Mouse (Mus musculus) kidney, adult 9 months (tissue): Measurements from ENCODE around the gene Atp1b1.

ENCODE experiments used
- DNase-seq: peaks from one replicate; pipeline ENCODE4 v3.0.0; 2022

Atp1b1 gene

DNA sequence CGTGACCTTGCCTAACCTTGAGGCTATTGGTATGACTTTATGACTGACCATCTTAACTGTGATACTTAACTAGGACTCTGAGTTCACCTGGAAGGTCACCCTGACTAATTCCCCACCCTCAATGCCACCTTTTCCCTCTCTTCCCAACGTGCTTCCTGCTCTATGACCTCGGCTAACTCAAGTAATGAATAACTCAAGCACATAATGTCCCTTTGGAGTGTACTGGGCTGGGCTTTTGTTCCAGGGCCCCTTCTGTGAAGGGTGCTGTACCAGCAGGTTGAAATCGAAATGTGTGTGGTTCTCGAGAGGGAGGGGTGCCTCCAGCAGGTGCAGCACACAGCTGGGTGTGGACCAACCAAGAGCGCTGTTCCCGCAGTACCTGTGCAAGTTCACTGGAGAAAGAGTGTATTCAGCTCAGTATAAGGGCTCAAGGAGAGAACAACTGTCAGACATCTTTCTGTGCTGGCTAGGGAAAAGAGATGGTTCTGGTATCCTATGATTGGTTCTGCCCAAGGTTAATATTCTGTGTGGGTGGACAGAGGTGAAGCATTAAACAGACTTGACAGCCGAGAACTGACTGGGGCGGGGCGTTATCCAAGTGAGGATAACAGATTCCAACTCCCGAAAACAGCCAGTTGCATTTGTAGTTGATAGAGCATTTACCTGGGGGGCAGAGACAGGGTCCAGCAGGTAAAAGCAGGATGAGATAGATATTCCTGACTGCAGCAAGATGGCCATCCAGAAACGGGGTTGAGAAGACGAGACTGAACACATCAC, 3.0 kb upstream of the Atp1b1 start:
- peak; percentile 97 for DNase-seq

DNA sequence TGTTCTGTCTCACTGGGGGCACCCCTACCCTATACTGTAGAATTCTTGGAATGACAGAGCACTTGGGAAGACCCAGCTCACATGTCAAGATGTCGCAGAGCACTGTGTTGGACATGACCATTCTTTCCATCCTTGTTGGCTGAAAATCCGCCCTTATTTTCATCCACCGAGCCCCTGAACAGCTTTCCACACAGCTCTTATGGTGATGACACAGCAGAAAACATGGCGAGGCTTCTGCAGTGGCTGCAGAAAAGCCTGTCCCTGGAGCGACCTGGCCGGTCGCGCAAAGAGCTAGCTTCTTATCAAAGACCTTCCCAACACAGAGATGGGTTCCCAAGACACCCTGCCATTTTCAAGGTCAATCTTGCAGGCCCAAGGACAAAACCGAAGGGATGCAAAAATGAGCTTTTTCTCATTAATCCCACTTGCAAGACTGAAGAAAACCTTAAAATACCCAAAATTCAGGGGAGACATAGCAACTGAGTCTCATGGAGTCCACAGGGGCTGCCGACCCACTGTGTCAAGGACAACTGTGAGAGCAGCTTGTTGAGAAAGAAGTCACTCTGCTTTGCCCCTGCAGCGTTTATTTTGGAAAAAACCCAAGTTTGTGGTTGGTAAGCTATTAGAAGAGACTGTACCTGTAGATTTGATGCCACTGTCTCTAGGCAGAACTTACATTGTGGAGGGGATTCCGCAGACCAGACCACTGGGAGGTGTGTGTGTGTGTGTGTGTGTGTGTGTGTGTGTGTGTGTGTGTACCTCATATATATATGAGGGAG, 1.2 kb upstream of the Atp1b1 start:
- peak; percentile 78 for DNase-seq

DNA sequence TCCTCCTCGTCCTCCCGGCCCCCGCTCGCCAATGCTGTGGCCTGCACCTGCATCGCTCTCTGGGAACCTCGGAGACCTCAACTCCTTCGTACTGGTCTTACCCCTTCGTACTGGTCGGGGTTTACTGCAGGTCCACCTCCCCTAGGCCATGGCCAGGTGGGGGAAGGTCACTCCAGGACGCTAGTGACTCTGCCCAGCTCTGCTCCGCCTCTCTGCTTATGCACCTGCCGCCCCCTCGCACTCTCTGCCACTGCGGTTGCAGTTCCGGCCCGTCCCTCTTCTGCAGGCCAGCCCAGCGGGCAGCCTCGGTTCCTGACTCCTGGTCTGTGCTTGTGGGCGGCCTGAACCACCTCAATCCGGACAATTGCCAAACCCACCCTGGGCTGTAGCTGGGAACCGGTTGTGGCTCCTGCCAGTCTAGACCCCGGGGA, 481 bp upstream of the Atp1b1 start:
- DNase-seq, result peak; percentile 97

DNA sequence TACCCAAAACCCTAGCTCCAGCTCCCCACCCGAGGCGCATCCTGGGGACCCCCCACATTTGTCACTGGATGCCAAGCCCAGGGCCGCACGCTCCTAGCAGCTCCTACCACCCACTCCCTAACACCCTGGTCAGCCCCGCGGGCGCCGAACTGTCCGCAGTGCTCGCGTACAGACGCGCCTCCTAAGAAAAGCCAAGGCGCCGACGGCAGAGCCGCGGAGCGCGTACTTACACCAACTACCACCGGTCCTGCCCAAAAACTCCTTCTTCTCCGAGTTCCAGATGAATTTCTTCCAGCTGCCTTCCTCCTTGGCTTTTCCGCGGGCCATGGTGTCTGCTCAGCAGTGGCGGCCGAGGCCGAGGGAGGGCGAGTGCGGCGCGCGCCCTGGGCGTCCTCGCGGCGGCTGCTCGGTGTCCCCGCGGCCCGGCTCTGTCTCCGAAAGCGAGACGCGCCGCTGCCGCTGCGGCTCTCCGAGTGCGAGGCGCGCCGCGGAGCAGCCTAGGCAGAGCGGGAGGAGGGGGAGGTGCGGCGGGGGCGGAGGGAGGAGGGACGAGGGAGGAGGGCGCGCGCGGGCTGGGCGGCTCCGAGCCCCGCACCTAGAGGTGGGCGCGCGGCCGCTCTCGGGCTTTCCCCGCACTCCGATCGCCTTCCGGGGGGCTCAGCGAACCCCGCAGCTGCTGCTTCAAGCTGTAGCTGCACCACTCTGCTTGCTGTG, 467 bp downstream of the Atp1b1 start:
- peak; percentile 25 for DNase-seq

DNA sequence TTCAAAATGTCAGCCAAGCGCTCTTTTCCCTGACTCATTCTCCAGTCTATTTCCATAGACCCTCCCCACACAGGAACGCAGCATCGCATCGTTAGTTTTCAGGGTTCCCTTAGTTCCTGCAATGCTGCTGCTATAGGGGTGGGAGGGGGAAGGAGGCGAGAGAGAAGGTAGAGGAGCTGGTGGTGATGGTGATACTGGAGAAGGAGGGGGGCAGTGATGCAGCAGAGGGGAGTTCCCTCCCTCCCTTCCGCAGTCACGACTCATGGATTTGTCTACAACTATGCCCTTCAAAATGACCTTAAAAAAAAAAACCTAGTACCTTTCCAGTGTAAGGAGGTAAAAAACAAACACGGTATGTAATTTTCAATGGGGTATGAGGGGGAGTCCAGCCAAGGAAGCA, 1.4 kb downstream of the Atp1b1 start:
- DNase-seq, result no peak

DNA sequence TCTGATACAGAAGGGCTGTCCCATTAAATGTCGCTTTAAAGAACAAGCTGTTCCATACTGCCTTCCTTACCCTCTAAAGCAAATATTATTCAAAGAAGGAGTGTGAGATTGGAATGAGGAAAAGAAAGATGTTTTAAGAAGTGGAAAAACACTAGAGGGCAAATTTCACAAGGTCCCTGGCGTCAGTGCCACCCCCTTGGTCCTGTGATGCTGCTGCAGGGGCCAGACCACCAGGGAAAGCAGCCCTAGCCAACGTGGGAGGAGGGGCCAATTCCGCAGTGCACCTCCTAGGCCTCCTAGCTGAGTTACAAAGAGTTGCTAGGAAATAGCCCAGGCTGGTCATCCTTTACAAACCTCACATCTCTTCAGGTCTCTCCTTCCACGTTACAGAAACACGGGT, 2.1 kb downstream of the Atp1b1 start:
- DNase-seq, result peak; percentile 55

DNA sequence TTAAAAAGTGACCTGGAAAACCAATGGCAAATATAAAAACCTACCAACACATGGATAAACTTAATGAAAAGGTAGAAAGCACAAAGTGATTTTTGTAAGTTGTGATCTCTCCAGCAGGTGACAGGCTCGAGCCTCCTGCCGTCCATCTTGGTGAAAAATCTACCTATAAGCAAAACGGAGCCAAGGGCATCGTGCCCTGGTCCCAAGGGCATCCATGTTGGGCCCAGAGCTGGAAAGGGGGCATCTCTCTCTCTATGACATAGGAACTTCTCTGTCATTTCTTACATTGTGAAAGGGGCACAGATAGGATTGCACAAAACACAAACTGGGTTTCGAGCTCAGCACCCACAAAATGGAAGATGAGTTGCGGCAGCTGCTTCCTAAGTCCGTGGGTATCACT, 2.5 kb downstream of the Atp1b1 start:
- peak; percentile 60 for DNase-seq

DNA sequence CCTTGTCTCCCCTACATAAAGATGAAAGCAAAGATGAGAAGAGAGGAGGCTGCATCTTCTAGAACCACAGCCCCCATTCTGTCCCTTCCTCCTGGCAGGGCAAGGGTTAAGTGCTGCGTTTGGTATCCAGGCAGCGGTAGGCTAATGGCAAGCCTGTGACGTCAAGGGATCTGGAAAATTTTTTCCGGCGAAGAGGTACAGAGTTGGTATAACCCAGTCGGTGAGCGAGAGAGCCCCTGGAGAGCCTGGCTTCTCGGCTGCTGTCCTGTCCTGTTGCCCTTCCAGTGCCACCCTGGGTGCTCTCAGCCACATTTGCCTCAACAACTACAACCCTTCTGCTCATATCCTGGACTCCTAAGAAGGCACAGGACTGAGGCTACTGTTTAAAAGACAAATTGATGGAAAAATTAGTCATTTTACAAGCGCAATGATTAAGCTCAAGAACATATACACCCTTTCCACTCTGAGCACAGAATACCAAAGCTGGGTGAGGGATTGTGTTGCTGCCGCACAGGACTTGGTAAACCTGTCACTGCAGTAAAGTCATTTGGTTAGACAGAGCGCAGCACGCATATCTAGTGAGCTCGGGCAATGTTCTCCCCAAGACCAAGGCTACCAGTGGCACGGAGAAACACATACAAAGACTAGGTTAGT, 3.3 kb downstream of the Atp1b1 start:
- peak; percentile 80 for DNase-seq

DNA sequence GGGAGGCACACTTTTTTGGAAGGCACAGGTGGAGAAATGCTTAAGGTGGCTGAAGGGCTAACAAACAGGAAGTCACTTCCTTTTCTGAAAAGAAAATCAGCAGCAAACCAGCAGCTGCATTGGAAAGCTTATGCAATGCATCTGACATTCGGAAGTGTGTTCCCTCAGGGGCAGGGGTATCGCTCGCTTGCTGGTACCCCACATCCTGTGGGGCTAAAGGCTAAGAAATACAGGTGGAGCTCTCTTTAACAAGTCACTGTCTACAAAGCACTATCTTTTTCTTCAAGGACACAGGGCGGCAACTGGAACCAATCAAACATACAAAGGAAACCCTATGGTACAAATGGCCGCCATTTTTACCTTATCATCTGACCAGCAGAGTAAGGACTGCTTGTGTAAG, 4.4 kb downstream of the Atp1b1 start:
- DNase-seq, result peak; percentile 26

DNA sequence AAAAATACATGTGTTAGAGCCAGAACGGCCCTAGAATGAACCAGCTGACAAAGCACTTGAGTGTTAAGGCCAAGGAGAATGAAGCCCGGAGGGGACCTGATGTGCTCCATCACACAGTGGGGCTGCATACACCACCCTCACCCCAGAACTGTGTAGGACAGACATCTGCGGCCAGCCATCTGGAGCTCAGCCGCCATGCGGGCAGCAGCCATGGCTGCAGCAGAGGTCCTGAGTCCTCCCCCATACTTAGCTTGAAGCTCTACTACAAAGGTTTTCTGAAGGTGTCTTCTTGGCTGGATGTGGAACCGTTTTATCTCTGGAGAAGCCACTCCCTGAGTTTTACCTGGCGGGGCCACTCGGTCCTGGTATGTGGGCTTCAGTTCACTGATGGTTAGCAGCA, 5.0 kb downstream of the Atp1b1 start:
- peak; percentile 27 for DNase-seq

DNA sequence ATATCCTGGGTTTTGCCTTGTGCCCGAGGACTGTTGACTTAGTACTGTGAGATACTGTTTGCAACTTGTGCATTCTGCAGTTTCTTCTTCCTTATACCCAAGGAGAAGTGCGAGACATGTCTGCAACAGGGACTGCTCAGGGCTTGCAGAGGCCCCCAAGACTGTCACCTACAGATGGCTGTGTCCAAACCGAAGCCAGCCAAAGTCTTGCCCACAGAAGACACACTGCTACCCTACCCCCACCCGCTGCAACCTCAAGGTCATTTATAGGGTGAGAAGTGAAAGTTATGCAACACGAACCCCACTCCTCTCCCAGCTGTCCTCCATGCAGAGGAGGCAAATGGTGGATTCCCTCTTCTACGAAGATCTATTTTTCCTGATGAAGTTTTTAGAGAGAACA, 5.6 kb downstream of the Atp1b1 start:
- DNase-seq, result peak; percentile 30

DNA sequence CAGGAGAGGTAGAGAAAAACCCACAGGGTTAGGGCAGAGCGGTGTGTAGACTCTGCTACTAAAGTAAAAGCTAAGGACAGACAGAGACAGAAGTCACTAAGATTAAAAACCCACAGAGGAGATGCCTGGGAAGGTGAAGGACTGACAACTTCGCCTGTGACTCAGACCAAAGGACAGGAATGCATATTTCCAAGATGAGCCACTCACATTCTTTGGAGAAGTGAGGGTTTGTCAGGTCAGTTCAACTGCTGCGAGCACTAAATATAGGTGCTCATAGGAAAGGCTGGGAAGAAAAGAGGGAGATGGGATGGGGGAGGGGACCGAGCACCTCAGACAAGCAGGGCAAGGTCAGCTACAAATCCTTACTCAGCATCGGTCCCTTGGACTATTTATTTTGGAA, 6.8 kb downstream of the Atp1b1 start:
- DNase-seq, result peak; percentile 40

DNA sequence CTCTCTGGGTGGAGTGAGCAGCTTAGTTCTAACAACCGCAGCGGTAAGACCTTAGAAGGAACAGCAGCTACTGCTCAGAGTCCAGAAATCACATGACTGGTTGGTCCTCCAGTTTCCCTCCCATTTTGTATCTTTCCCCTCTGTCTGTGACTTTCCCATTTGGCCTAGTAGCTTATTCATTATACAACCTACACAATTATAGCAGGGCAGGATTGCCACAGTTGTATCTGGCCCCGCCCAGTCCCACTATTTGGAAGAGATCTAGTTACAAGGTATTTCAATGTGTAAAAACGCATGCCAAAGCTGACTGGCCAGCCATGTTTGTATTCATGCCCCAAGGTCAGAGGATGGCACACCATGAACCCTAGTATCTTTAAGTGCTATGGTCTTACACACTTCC, 7.5 kb downstream of the Atp1b1 start:
- DNase-seq, result peak; percentile 58

DNA sequence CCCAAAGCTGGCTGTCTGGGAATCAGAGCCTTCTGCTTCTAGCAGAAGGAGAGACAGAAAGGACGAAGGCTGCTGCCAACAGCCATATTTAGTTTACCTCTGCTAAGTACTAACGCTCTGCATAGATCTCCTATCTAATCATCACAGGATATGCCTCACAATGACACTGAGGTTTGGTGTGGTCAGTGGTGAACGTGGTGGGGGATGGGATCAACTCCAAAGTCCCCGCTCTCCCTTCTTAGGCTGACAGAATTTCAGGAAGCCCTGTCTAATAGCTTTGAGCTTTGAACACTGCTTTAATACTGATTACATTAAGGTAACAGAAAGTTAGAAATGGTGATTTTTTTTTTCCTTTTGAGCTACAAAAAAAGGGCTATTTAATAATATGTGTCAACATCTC, 7.9 kb downstream of the Atp1b1 start:
- peak; percentile 39 for DNase-seq

DNA sequence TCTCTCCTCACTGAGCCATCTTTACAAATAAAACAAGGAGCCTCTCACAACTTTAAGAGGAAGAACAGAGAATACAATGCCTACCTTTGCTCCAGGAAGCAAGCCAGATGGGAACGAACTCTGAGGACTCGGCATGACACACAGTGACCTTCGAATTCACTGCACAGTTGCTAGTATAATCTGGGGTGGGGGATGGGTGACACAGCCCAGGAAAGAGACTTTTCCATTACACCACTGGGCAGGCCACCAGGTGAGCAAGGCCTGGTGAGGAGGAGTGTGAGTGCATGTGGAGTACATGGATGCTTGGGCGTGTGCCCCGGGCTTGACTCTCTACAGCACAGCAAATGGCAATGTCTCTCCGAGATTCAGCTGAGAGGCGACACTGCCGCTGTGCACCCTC, 8.5 kb downstream of the Atp1b1 start:
- peak; percentile 88 for DNase-seq

DNA sequence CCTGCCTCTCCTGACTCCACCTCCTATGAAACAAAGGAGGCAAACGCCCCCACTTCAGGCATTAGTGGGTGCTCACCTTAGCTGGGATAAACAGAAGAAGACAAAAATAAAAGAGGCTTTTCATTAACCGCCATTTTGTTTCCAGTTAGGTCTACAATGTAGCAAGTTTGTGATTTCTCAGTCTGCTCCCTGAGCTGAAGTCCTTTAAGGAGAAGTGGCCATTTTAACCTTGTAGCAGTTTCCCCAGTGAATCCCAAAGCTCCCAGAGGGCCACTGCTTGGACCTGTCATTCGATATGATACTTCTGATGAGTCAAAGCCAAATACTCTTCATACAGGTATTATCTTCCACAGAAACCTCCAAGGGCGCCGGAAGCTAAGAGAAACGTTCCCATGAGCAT, 10.6 kb downstream of the Atp1b1 start:
- DNase-seq, result peak; percentile 35

DNA sequence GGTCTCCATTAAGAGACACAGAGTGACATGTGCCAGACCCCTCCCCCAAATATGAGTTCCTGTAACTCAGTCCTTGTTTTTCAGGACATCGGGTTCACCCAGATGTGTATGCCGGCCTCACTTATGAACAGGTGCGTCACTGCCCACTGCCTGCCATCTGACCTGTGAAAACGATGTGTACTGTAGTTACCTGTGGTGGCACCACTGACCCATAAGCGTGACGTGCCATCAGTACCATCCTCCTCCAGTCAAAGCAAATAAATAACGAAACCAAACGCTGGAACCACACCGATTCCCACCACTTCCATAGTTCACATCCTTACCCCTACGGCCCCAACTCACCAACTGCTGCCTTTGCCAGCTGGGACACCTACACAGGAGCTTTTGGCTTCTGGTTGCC, 11.6 kb downstream of the Atp1b1 start:
- DNase-seq, result peak; percentile 50

DNA sequence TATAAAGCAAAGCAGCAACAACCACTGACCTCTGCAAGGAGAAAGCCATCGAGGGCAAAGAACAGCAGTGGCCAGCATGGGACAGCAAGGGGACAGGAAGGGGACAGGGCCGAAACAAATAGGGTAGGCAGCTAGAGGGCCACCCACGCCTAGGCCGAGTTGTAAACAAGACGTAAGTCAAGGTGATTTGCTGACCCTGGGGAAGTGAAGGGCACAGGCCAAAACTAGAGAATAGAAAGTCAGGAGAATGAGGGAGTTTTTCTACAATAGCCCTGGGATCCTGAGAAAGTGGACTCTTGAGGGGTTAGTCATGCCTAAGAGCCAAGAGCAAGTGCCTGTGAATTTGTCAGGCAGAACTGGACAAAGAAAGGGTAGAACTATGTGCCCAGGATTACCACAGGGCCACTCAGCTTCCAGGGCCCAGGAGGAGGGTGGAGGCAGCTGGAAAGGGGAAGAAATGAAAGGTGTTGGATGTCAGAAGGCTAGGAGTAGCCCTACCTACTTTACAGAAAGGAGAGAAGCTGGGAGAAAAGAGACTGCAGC, 12.5 kb downstream of the Atp1b1 start:
- peak; percentile 56 for DNase-seq

DNA sequence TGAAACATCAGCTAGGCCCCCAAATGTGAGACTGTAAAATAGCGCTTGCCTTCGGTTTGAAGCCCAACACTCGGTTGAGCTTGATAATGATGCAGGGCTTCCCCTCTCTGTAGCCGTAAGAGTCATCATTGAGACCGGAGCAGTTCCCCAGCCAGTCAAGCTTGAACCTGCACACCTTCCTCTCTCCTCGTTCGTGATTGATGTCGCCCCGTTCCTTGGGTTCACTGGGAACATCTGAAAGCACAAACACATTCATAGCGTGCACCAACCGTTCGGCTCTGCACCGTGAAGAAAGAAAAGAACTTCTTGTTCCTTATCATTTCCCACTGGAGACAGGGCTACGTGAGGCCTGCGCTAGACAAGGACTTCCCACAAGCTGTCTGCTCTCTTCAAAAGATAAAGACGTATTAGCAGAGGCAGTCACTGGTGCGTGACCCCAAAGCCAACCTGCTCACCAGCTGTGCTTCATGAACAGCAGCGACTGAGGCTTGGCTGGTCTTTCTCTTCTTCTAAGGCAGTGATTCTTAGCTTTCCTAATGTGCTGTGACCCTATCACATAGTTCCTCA, 16.7 kb downstream of the Atp1b1 start:
- no peak for DNase-seq

DNA sequence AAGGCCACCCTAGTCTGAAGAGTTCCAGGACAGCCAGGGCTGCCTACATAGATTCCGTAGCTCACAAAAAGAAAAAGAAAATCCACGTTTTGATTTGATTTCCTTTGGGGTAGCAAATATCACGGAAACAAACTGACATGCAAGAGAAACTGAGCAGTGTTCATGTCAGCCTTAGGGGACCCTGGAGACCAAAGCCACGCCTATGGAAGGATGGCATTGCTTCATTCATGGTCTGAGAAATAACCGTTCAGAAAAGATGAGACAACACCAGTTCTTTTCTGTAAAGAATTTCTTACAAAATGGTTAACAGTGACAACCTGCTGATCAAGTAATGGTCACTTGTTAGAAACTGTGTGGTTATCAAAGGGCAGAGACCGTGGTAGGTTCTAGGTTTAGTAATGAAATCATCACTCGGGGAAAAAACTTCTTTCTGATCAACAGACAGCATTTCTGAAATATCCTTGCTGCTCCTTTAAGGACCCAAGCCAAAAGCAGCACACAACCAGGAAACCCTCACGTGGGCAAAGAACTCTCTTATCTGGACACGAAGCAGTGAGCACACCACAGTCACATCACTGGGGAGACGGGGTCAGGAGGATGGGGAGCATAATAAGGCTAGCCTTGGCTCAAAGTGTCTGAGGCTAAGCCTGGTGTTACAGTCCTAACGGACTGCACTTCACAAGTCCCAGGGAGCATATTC, 17.3 kb downstream of the Atp1b1 start:
- no peak for DNase-seq

DNA sequence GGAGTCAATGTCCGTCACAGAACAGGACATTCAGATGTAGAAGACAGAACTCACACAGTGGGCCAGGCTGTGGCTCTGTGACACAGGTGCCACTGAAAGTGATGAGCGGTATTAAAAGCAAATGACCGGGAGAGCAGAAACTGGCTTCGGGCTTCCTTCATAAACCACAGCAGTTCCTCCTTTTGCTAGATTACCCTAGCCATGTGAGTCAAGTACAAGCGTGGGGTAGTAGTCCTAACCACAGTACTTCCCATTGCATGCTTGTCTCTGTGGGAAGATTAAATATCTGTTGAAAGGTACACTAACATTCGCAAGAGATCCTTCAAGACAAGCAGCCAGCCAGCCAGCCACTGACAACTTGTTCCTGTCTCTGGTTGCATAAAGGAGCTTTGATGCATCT, 17.9 kb downstream of the Atp1b1 start:
- DNase-seq, result no peak

DNA sequence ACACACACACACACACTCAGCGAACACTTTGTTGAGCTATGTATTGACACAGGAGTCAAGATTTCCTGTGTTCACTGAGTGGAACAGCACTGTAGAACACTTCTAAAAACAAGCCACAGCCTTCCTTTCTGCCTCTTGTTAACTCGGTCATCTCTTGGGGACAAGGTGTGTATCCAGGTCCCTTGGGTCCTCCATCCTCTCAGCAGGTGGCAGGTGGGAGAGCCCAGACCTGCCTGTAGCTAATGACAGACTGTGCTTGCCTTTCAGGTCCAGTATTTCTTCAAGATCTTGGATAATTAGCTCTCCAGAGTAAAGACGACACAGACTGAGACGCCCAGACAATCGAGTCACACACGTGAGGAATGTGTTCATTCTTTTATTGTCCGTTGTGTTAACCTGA, 21.4 kb downstream of the Atp1b1 start:
- peak; percentile 36 for DNase-seq
